Mouse (Mus musculus) liver, postnatal 0 days (tissue): Measurements from ENCODE around the gene Spata17. TPM values are rescaled to one million over a fixed set of nuclear protein-coding genes. Genes with fewer than 3 reads are reported as not detected.

Experiments used
- ATAC-seq: fragments of 200-750 bp; cut with Nextera tagmentation; 2 replicates; pipeline ENCODE4 v1.8.0; 2017; ENCODE audit warnings: mild to moderate bottlenecking, moderate library complexity
- DNase-seq: peaks from one replicate; pipeline ENCODE4 v3.0.0-alpha.2; 2016
- H3K27ac ChIP-seq: fragments of 300-500 bp; sonication (generic); 2 replicates; pipeline ENCODE4 v1.5.1; 2014; ENCODE audit warnings: antibody characterized with exemption, moderate library complexity, mild to moderate bottlenecking, low read depth
- H3K27me3 ChIP-seq: fragments of 300-500 bp; sonication (generic); 2 replicates; pipeline ENCODE4 v1.6.1; 2014; ENCODE audit warnings: low read length, control low read depth, mixed read lengths; ENCODE audit not compliant: insufficient read depth
- H3K36me3 ChIP-seq: fragments of 300-500 bp; sonication (generic); replicated peaks from 2 replicates; pipeline ENCODE4 v1.6.1; 2014; ENCODE audit warnings: mild to moderate bottlenecking, control low read depth, low read length, moderate library complexity, mixed read lengths; ENCODE audit not compliant: insufficient read depth
- H3K4me1 ChIP-seq: fragments of 300-500 bp; sonication (generic); 2 replicates; pipeline ENCODE4 v1.6.1; 2014; ENCODE audit warnings: antibody characterized with exemption, mild to moderate bottlenecking, control low read depth; ENCODE audit not compliant: insufficient read depth
- H3K4me2 ChIP-seq: fragments of 300-500 bp; sonication (generic); 2 replicates; pipeline ENCODE4 v1.6.1; 2014; ENCODE audit warnings: low read depth, mild to moderate bottlenecking, low read length, moderate library complexity, mixed read lengths
- H3K4me3 ChIP-seq: fragments of 300-500 bp; sonication (generic); 2 replicates; pipeline ENCODE4 v1.5.1; 2014; ENCODE audit warnings: low read depth, low read length
- H3K9ac ChIP-seq: fragments of 300-500 bp; sonication (generic); replicated peaks from 2 replicates; pipeline ENCODE4 v1.6.1; 2014; ENCODE audit warnings: mild to moderate bottlenecking, moderate library complexity
- H3K9me3 ChIP-seq: fragments of 300-500 bp; sonication (generic); 2 replicates; pipeline ENCODE4 v1.6.1; 2016; ENCODE audit warnings: mild to moderate bottlenecking, control low read depth, low read length, mixed read lengths
- CTCF ChIP-seq: sonication (generic); IDR thresholded peaks from 2 replicates; pipeline ENCODE4 v1.5.1; 2016; ENCODE audit warnings: antibody characterized with exemption, low read depth
- EP300 ChIP-seq: IDR thresholded peaks from 2 replicates; pipeline ENCODE4 v1.6.1; 2016; ENCODE audit warnings: antibody characterized with exemption, low read depth, mild to moderate bottlenecking
- WGBS: fragments of 180-500 bp; shearing (Covaris S2); extraction: QIAGEN DNeasy Blood & Tissue Kit; methylation state at CpG from one replicate; pipeline ENCODE4 v1.1.7; 2014; ENCODE audit not compliant: insufficient replicate concordance; 5-methylcytosine and 5-hydroxymethylcytosine counted together
- polyA plus RNA-seq: library from polyadenylated mRNA; unstranded; fragments of >200 nt; fragmentation: Nextera tagmentation; extraction: Ambion mirVana; gene quantifications from 2 replicates; pipeline ENCODE4 v1.2.1, GENCODE M21; 2015

Gene Spata17
- 0.24 and 0.41 TPM in 2 replicates for polyA plus RNA-seq

GRCm38 (mm10) chr1:187215181-187216116 is at the start of gene Spata17, which contains the start of gene Gpatch2:
Spata17 (minus strand) TSS chr1:187215465.
Gpatch2 (plus strand) TSS chr1:187215508.
- Histone ChIP-seq H3K27me3 (no peaks in the 10 kb centered on the region), H3K4me1 (peaks cover 6% of the 10 kb centered on the region; the same call in 1 of the 2 replicates), H3K36me3 (no peaks in the 10 kb centered on the region), H3K27ac (peak within 1 kb of the TSS; percentile 94), H3K9me3 (no peaks in the 10 kb centered on the region), H3K4me2 (peak within 1 kb of the TSS; percentile 90), H3K9ac (peak within 1 kb of the TSS; percentile 93), H3K4me3 (peak within 1 kb of the TSS; percentile 90)
- ATAC-seq (peak; percentile 92), DNase-seq (peak; percentile 87)
- under 1% methylated on average over 58 of the region's 58 CpGs for WGBS
- peak; percentile 74; the same call in 1 of the 2 replicates for TF ChIP-seq EP300
- no peak for TF ChIP-seq CTCF

DNA sequence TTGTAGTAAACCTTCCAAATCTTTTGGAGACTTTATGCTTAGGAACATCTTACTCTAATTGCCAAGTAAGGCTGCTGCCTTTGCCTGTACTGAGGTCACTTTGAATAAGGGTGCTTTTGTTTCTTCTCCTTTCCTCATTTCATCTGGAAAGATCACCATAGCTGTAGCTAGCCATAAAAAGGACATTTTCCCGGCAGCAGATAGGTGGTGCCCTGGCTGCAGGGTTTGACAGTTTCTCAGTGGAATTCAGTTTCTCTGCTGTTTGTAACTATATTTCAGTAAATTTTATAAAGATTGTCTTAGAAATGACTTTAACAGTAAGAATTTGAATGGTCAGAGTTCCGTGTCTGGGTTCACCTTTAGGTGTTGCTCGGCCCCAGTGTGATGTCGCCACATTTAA is 43.5 kb upstream of the Spata17 start:
- Histone ChIP-seq H3K9ac (no peak overlapping the region), H3K27ac (no peak overlapping the region), H3K36me3 (no peaks in the 10 kb centered on the region), H3K4me2 (no peak overlapping the region), H3K9me3 (no peaks in the 10 kb centered on the region), H3K27me3 (no peaks in the 10 kb centered on the region), H3K4me1 (no peaks in the 10 kb centered on the region), H3K4me3 (no peak overlapping the region)
- TF ChIP-seq EP300 (no peak), CTCF (no peak)
- WGBS: 82% methylated on average over 4 of the region's 4 CpGs
- ATAC-seq: no peak
- no peak for DNase-seq

DNA sequence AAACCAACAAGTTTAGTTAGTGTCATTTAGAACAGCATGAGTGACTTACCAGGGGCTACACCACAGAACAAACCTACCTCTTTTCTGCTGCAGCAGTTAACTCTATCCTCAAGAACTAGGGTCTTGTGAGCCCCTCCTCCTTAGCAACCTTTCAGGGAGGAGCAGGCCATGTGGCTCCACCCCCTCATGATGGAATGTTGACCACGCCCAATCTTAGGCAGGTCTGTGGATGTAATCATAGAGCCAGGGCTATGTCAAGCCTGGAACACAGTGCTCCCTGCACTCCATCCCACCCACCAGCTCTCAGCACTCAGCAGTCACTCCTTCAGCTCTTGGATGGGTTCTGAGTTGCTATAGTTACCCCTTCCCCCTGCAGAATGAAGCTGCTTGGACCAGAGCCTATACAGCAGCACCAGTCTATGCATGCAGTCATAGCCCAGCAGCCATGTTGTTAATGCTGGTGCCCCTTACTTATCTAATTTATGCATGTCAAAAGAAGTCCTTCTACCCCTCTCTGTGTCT is 35.5 kb upstream of the Spata17 start:
- Histone ChIP-seq H3K4me1 (no peaks in the 10 kb centered on the region), H3K4me3 (no peak overlapping the region), H3K4me2 (no peak overlapping the region), H3K9me3 (no peaks in the 10 kb centered on the region), H3K9ac (no peak overlapping the region), H3K36me3 (no peaks in the 10 kb centered on the region), H3K27ac (no peak overlapping the region), H3K27me3 (no peaks in the 10 kb centered on the region)
- ATAC-seq (no peak), DNase-seq (no peak)
- WGBS: 81% methylated on average over 1 of the region's 1 CpGs
- TF ChIP-seq EP300 (no peak), CTCF (no peak)

- Histone ChIP-seq H3K36me3 (no peaks in the 10 kb centered on the region), H3K4me2 (no peak overlapping the region), H3K4me3 (no peak overlapping the region), H3K4me1 (peaks cover 4% of the 10 kb centered on the region; the same call in 1 of the 2 replicates), H3K27ac (no peak overlapping the region), H3K27me3 (no peaks in the 10 kb centered on the region), H3K9ac (no peak overlapping the region), H3K9me3 (no peaks in the 10 kb centered on the region)
- DNase-seq (no peak), ATAC-seq (peak; percentile 64; the same call in 1 of the 2 replicates)
- WGBS: 60% methylated on average over 5 of the region's 5 CpGs
- TF ChIP-seq CTCF: no peak
Observed at GRCm38 (mm10) chr1:187244734-187245133, 29.5 kb upstream of the Spata17 start.

GRCm38 (mm10) chr1:187241329-187241728 is 26.1 kb upstream of the Spata17 start:
- H3K27me3 ChIP-seq: no peaks in the 10 kb centered on the region
- no peak overlapping the region for H3K4me3 ChIP-seq
- 53% methylated on average over 5 of the region's 5 CpGs for WGBS
- H3K36me3 ChIP-seq: no peaks in the 10 kb centered on the region
- H3K9me3 ChIP-seq: no peaks in the 10 kb centered on the region
- no peak overlapping the region for H3K4me2 ChIP-seq
- peak; percentile 40; the same call in 1 of the 2 replicates for ATAC-seq
- peaks cover 4% of the 10 kb centered on the region; the same call in 1 of the 2 replicates for H3K4me1 ChIP-seq
- no peak for DNase-seq
- no peak overlapping the region for H3K9ac ChIP-seq
- H3K27ac ChIP-seq: no peak overlapping the region
- TF ChIP-seq CTCF (no peak), EP300 (no peak)

GRCm38 (mm10) chr1:187240304-187240703 is 25.0 kb upstream of the Spata17 start:
- no peak for TF ChIP-seq CTCF
- no peak for TF ChIP-seq EP300
- no peak overlapping the region for H3K27ac ChIP-seq
- no peak overlapping the region for H3K9ac ChIP-seq
- H3K4me3 ChIP-seq: no peak overlapping the region
- H3K4me1 ChIP-seq: peaks cover 4% of the 10 kb centered on the region; the same call in 1 of the 2 replicates
- H3K9me3 ChIP-seq: no peaks in the 10 kb centered on the region
- WGBS: 79% methylated on average over 3 of the region's 3 CpGs
- no peak overlapping the region for H3K4me2 ChIP-seq
- DNase-seq (no peak), ATAC-seq (no peak)
- no peaks in the 10 kb centered on the region for H3K27me3 ChIP-seq
- no peaks in the 10 kb centered on the region for H3K36me3 ChIP-seq
